Mouse (Mus musculus) intestine, embryonic 16.5 days (tissue): ENCODE measurements around the gene Paqr4. TPM values are rescaled to one million over a fixed set of nuclear protein-coding genes. Genes with fewer than 3 reads are reported as not detected.

Experiments used
- ATAC-seq: fragments of 200-750 bp; cut with Nextera tagmentation; 2 replicates; pipeline ENCODE4 v1.8.0; 2017; ENCODE audit warnings: moderate TSS enrichment, moderate library complexity
- H3K27ac ChIP-seq: fragments of 300-500 bp; sonication (generic); 2 replicates; pipeline ENCODE4 v1.5.1; 2014; ENCODE audit warnings: mild to moderate bottlenecking, low read length
- H3K27me3 ChIP-seq: fragments of 300-500 bp; sonication (generic); replicated peaks from 2 replicates; pipeline ENCODE4 v1.6.1; 2014; ENCODE audit warnings: low read length, control low read depth, mixed read lengths; ENCODE audit not compliant: control insufficient read depth, insufficient read depth
- H3K36me3 ChIP-seq: fragments of 300-500 bp; sonication (generic); 2 replicates; pipeline ENCODE4 v1.6.1; 2014; ENCODE audit warnings: low read length, control low read depth; ENCODE audit not compliant: control insufficient read depth, insufficient read depth
- H3K4me1 ChIP-seq: fragments of 300-500 bp; sonication (generic); 2 replicates; pipeline ENCODE4 v1.6.1; 2014; ENCODE audit warnings: low read length, control low read depth, mixed read lengths; ENCODE audit not compliant: control insufficient read depth, insufficient read depth
- H3K4me2 ChIP-seq: fragments of 300-500 bp; sonication (generic); 2 replicates; pipeline ENCODE4 v1.6.1; 2014; ENCODE audit warnings: low read depth, low read length, control low read depth
- H3K4me3 ChIP-seq: fragments of 300-500 bp; sonication (generic); 2 replicates; pipeline ENCODE4 v1.5.1; 2014; ENCODE audit warnings: mild to moderate bottlenecking, low read length
- H3K9ac ChIP-seq: fragments of 300-500 bp; sonication (generic); 2 replicates; pipeline ENCODE4 v1.6.1; 2014; ENCODE audit warnings: low read depth, low read length
- H3K9me3 ChIP-seq: fragments of 300-500 bp; sonication (generic); 2 replicates; pipeline ENCODE4 v1.6.1; 2016; ENCODE audit warnings: low read length, control low read depth; ENCODE audit not compliant: control insufficient read depth
- WGBS: fragments of 180-500 bp; shearing (Covaris S2); extraction: QIAGEN DNeasy Blood & Tissue Kit; methylation state at CpG from one replicate; pipeline ENCODE4 v1.1.7; 2014; 5-methylcytosine and 5-hydroxymethylcytosine counted together
- polyA plus RNA-seq: library from polyadenylated mRNA; unstranded; fragments of >200 nt; fragmentation: Nextera tagmentation; extraction: Ambion mirVana; gene quantifications from 2 replicates; pipeline ENCODE4 v1.2.1, GENCODE M21; 2015

The Paqr4 gene
- polyA plus RNA-seq, 1 experiment from 2014 or later, result 23.5 TPM

DNA sequence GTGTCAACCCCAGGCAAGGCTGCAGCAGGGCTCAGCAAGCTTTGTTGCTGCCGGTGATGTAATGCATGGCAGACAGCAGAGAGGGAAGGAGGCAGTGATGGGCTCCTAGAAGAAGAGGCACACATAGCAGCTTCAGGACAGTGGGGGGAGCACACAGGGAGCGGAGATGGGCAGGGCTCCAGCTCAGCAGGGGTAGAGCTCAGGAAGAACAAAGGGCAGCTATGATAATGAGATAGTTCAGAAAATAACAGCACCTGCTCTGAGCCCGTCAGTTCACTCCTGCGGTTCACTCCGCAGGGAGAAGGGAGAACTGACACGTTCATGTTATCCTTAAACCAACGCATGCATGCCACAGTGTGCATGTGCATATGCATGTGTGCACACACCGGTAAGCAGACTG, 18.1 kb upstream of the Paqr4 start:
- H3K36me3 ChIP-seq, result peaks cover 22% of the 10 kb centered on the region
- H3K27me3 ChIP-seq, result no peaks in the 10 kb centered on the region
- ATAC-seq, result no peak
- no peak overlapping the region for H3K9ac ChIP-seq
- H3K4me2 ChIP-seq, result no peak overlapping the region
- no peaks in the 10 kb centered on the region for H3K4me1 ChIP-seq
- WGBS, result 84% methylated on average over 8 of the region's 8 CpGs
- H3K4me3 ChIP-seq, result no peak overlapping the region
- no peak overlapping the region for H3K27ac ChIP-seq
- no peaks in the 10 kb centered on the region for H3K9me3 ChIP-seq

DNA sequence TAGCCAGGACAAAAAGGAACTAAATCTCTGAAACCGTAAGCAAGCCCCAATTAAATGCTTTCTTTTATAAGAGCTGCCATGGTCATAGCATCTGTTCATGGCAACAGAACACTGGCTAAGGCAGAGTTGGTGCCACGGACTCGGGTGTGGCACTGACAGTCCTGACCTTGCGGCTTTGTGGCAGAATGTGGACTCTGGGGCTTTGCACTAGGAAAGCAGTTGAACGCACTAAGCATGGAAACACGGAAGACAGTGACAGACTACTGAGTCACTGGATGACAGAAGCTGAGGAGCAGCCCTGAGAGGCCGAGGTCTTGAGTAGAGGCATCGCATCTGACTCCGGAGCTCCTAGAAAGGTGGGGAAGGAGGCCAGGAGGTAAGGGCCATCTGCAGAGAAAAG, 16.9 kb upstream of the Paqr4 start:
- Histone ChIP-seq H3K9me3 (no peaks in the 10 kb centered on the region), H3K27me3 (no peaks in the 10 kb centered on the region), H3K4me3 (no peak overlapping the region), H3K4me1 (no peaks in the 10 kb centered on the region), H3K4me2 (no peak overlapping the region), H3K36me3 (peaks cover 22% of the 10 kb centered on the region), H3K27ac (no peak overlapping the region), H3K9ac (no peak overlapping the region)
- ATAC-seq, result no peak
- WGBS, result 95% methylated on average over 9 of the region's 9 CpGs

DNA sequence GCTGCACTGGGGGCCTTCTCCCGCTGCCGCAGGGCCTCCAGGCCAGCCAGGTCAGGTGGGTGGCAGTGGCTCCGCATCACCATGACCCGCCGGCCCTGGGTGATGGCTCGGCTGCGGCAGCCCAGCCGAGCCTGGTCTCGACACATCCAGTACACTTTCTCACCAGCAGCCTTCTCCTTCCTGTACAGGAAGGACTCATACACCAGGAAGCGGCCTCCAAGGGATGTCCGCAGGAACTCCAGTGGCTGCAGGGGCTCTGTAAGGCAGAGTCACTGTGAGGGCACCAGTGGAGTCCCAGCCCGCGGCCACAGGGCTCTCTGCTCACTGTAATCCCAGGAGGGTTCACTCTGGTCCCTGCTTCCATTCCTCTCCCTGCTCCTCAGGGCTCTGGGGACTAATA, 15.0 kb upstream of the Paqr4 start:
- ATAC-seq, result no peak; the same call in 1 of the 2 replicates
- 91% methylated on average over 13 of the region's 13 CpGs for WGBS
- peaks cover 17% of the 10 kb centered on the region for H3K36me3 ChIP-seq
- no peaks in the 10 kb centered on the region for H3K9me3 ChIP-seq
- no peaks in the 10 kb centered on the region for H3K27me3 ChIP-seq
- H3K4me1 ChIP-seq, result no peaks in the 10 kb centered on the region
- no peak overlapping the region for H3K9ac ChIP-seq
- H3K4me2 ChIP-seq, result no peak overlapping the region
- H3K27ac ChIP-seq, result no peak overlapping the region
- H3K4me3 ChIP-seq, result no peak overlapping the region

DNA sequence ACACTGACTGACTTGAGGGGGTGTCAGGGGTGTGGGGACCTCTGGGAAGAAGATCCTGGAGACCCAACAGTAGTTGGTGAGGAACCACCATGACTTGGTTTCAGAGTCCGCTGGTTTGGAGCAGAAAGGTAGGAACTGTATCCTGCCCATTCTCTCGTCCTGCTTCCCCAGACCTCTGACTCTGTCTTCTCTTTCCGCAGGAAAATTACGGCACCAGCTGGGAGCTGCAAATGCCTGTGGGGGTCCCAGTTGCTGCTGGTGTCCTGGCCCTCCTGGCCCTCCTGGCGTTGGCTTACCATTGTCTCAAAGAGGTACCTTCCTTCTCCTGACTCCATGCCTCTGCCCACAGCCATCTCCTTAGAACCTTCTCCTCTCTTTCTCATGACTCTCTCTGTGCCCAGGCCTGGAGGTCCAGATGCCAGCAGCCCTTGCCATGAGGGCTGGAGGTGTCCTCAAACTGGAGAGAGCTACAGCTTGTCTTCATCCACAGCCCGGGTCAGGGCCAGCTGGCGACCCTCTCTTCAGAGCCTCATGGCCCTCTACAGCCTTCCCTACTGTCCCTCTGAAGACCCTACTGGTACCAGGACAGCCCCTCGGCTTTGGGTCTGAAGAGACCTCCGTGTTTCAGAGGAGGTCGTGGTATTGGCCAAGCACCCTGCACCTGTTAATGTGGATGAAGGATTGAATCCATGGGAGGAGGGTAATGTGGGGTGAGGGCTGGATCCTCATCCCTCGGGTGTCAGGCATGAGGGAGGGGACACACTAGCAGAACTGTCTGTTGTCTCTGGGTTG, 8.9 kb upstream of the Paqr4 start:
- peak overlapping the region; percentile 31; the same call in 1 of the 2 replicates for H3K9ac ChIP-seq
- no peaks in the 10 kb centered on the region for H3K36me3 ChIP-seq
- no peaks in the 10 kb centered on the region for H3K9me3 ChIP-seq
- 83% methylated on average over 11 of the region's 11 CpGs for WGBS
- peaks cover 18% of the 10 kb centered on the region for H3K27me3 ChIP-seq
- peak overlapping the region; percentile 40 for H3K4me2 ChIP-seq
- H3K4me1 ChIP-seq, result peaks cover 15% of the 10 kb centered on the region
- no peak overlapping the region for H3K27ac ChIP-seq
- no peak for ATAC-seq
- H3K4me3 ChIP-seq, result peak overlapping the region; percentile 23

DNA sequence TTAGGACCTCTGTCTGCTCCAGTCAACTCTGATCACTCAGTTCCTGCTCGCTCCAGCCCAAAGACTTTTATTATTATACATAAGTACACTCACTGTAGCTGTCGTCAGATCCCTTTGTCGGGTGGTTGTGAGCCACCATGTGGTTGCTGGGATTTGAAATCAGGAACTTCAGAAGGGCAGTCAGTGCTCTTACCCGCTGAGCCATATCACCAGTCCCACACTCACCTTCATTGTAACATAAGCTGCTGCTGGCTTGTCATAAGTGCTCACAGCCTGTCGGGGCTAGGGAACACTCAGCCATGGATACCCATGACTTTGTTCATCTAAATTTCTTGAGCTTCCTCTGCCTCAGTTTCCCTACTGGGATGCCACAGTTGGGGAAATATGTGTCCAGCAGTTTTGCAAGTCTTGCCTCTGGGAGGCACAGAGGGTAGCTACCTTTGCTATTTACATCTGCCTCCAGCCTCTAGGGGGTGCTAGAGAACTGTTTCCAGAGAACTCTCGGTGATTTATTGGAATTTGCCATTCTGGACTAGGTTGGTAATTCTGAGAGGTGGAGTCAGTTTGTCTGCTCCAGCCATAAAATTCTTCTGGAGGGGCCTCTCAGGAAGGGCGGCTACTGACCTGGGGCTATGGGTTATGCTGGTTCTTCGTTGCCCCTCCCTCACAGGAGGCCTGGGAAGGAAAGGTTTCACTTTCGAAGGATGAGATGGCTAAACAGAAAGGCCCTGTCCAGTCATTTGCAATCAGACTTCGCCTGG, 8.1 kb upstream of the Paqr4 start:
- H3K9me3 ChIP-seq, result no peaks in the 10 kb centered on the region
- peak overlapping the region; percentile 40 for H3K4me2 ChIP-seq
- peaks cover 25% of the 10 kb centered on the region for H3K27me3 ChIP-seq
- H3K4me3 ChIP-seq, result peak overlapping the region; percentile 23
- H3K9ac ChIP-seq, result peak overlapping the region; percentile 31; the same call in 1 of the 2 replicates
- peaks cover 19% of the 10 kb centered on the region for H3K4me1 ChIP-seq
- ATAC-seq, result peak; percentile 74
- H3K27ac ChIP-seq, result no peak overlapping the region
- H3K36me3 ChIP-seq, result no peaks in the 10 kb centered on the region
- WGBS, result 30% methylated on average over 10 of the region's 10 CpGs

DNA sequence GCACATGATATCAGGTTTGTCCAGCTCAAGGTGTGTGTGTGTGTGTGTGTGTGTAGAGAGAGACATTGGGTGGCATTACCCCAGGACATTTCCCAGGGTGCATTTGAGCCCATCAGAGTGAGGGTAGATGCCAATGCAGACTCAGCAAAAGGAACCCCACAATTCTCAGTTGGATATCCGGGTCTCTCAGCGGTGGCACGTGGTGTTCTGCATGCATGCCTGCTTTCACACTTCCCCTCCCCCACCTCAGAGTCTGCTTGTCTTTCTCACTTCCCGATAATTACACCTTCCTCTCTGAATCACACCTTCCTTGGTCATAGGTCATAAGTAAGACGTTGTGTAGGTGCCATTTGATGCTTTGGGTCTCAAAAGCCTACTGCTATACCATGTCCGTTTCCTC, 7.4 kb upstream of the Paqr4 start:
- H3K27ac ChIP-seq, result no peak overlapping the region
- WGBS, result 28% methylated on average over 6 of the region's 6 CpGs
- ATAC-seq, result no peak
- H3K9ac ChIP-seq, result no peak overlapping the region
- H3K9me3 ChIP-seq, result no peaks in the 10 kb centered on the region
- H3K4me1 ChIP-seq, result peaks cover 19% of the 10 kb centered on the region
- peaks cover 33% of the 10 kb centered on the region for H3K27me3 ChIP-seq
- H3K4me2 ChIP-seq, result no peak overlapping the region
- no peak overlapping the region for H3K4me3 ChIP-seq
- no peaks in the 10 kb centered on the region for H3K36me3 ChIP-seq

DNA sequence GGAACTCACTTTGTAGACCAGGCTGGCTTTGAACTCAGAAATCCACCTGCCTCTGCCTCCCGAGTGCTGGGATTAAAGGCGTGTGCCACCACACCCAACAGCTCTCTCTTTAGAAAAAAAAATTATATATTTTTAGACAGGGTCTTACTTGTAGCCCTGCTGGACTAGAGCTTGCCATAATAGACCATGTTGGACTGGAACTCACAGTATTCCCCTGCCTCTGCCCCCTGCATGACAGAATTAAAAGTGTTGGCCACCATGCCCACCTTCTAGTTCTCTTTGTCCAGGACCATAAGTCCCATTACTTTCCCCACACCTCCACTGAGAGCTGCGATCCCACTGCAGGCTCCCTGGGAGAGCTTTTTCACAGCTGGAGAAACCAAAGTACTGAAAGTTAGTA, 6.8 kb upstream of the Paqr4 start:
- Histone ChIP-seq H3K4me3 (no peak overlapping the region), H3K27me3 (peaks cover 38% of the 10 kb centered on the region), H3K9me3 (no peaks in the 10 kb centered on the region), H3K4me1 (peaks cover 22% of the 10 kb centered on the region), H3K27ac (no peak overlapping the region), H3K9ac (no peak overlapping the region), H3K4me2 (no peak overlapping the region), H3K36me3 (no peaks in the 10 kb centered on the region)
- WGBS, result 86% methylated on average over 3 of the region's 3 CpGs
- ATAC-seq, result no peak

DNA sequence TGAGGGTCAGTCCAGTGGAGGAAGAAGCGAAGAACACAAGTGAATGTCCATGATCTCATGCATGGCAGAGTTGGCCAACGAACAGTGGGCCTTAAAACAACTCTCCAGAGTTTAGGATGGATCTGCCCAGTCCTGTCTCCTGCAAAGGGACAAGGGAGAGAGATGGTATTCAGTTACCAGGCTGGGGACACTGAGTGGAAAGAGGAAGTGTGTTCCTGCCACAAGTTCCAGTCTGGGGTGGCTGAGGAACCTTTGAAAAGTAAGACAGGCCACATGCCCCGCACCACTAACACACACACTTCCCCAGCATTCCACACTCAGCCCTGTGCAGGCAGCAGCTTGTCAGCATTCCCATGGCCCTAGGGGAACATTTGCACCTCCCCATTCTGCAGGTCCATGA, 6.1 kb upstream of the Paqr4 start:
- Histone ChIP-seq H3K9me3 (no peaks in the 10 kb centered on the region), H3K4me3 (no peak overlapping the region), H3K4me2 (no peak overlapping the region), H3K4me1 (peaks cover 25% of the 10 kb centered on the region), H3K36me3 (no peaks in the 10 kb centered on the region), H3K27me3 (peaks cover 45% of the 10 kb centered on the region), H3K27ac (no peak overlapping the region), H3K9ac (no peak overlapping the region)
- 87% methylated on average over 3 of the region's 3 CpGs for WGBS
- no peak for ATAC-seq

DNA sequence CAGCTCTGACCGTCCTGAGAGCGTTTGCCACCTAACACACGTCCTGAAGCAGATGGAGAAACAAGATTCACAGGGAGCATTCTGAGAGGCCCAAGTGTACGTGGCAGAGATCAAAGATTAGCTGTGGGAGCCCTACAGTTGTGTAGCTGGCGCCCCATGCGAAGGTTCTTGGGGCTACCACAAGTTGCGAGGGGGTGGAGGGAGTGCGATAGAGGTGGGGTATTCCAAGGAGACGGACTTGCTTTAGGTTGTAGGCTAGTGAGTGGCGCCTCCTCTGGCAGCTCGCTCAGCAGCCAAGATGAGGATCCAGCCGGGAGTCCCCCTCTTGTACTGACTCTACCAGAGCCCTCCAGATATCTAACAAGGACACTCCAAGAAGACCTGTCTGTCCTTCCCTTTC, 5.6 kb upstream of the Paqr4 start:
- Histone ChIP-seq H3K9me3 (no peaks in the 10 kb centered on the region), H3K4me1 (peaks cover 25% of the 10 kb centered on the region), H3K4me2 (peak overlapping the region; percentile 65; the same call in 1 of the 2 replicates), H3K27ac (no peak overlapping the region), H3K27me3 (peaks cover 50% of the 10 kb centered on the region), H3K4me3 (no peak overlapping the region), H3K9ac (no peak overlapping the region), H3K36me3 (no peaks in the 10 kb centered on the region)
- WGBS, result 13% methylated on average over 12 of the region's 12 CpGs
- no peak for ATAC-seq
